Mouse (Mus musculus) hematopoietic stem cell, adult 5-6 weeks (primary cell): Measurements from ENCODE around the gene Bahcc1. TPM values are rescaled to one million over a fixed set of nuclear protein-coding genes. Genes with fewer than 3 reads are reported as not detected.

Experiments used
- ATAC-seq, 2 experiments: fragments of 125-278 bp in 1 of 2; replicated peaks in 1 of 2; 2 replicates each; pipeline ENCODE4 v1.8.0; 2016 to 2017; ENCODE audit warnings: inconsistent platforms in 2 of 2, mild to moderate bottlenecking in 2 of 2, moderate number of reproducible peaks in 2 of 2, low read depth in 1 of 2, moderate TSS enrichment in 1 of 2; ENCODE audit not compliant: low FRiP score in 2 of 2, poor library complexity in 2 of 2, severe bottlenecking in 2 of 2, insufficient read depth in 1 of 2, low TSS enrichment in 1 of 2
- total RNA-seq: library from RNA; stranded (forward); fragments of 172-1452, 232-1000 nt; gene quantifications from 2 replicates; pipeline ENCODE4 v1.2.3, GENCODE M21; 2017

Bahcc1 gene
- 6.8 and 9.4 TPM in 2 replicates for total RNA-seq

DNA sequence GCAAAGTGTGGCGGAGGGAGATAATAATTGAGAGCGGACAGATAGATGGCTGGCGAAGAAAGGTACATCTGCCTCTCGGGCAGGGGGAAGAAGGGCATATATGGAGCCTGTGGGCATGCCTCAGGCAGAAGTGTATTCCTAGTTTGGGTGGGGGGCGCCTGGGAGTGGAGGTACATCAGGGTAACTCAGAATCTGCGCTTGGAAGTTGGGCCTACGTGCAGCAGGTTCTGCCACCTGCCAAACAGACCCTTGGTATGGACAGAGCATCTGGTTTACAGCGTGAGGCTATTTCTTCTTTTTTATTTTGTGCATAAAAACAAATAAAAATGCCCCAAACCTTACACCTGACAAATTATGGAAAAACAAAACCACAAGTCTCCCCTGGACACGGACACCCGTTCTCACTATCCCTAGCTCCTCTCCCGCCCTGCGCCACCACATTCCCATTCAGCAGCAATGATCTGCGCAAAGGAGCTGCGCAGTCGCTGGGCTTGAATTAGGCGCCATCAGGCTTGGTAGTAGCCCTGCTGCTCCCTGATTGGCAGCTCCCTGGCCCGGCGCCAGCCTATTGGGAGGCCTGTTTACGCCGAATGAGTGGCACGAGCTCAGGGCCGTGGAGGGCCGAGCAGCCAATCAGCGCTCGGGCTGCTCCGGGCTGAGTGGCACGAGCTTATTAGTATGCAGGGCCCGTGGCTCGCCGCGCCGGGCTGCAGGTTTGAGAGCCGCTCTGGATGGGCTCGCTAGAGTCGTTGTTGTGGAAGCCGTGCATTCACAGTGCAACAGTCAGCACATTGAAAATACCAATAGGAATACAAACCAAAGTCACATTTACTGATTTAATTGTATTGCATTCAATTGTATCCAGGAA is at the start of gene Bahcc1:
Gene Bahcc1 (plus strand): TSS at position 718 of the 868 bp plus-strand sequence.
- peak; percentile 69 to 77 for ATAC-seq

DNA sequence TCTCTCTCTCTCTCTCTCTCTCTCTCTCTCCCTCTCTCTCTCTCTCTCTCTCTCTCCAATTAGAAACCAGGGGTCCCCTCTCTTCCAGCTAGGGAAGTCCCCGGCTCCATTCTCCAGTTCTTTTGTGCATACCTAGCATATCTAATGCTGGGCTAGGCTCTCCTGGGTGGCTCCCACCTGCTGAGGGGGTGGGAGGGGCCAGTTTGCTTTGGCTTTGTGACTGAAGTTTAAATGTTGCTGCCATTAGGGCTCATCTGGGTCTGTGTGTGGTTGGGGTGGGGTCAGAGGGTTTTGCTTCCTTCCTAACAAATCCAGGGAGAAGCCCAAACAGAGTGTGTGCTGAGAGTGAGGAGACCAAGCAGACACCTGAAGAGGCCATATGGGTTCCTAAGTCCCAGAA is 49.6 kb upstream of the Bahcc1 start:
- no peak for ATAC-seq

DNA sequence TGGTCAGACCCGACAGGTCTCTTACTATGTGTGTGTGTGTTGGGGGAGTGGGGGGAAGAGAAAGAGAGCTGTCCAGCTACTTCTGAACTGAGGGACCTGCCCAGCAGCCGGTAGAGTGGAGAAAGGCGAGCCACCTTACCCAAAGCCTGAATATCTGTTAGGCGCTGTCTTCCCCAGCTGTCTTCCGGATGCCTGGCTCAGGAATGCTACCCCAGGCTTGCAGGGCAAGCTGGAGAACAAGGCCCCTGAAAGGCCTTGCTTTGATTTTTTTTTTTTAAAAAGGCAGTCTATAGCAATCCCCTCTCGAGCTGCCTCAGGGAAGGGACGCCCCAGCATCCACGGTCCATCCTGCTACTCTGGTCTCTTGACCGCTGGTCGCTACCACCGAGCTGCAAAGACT is 49.0 kb upstream of the Bahcc1 start:
- ATAC-seq: no peak

DNA sequence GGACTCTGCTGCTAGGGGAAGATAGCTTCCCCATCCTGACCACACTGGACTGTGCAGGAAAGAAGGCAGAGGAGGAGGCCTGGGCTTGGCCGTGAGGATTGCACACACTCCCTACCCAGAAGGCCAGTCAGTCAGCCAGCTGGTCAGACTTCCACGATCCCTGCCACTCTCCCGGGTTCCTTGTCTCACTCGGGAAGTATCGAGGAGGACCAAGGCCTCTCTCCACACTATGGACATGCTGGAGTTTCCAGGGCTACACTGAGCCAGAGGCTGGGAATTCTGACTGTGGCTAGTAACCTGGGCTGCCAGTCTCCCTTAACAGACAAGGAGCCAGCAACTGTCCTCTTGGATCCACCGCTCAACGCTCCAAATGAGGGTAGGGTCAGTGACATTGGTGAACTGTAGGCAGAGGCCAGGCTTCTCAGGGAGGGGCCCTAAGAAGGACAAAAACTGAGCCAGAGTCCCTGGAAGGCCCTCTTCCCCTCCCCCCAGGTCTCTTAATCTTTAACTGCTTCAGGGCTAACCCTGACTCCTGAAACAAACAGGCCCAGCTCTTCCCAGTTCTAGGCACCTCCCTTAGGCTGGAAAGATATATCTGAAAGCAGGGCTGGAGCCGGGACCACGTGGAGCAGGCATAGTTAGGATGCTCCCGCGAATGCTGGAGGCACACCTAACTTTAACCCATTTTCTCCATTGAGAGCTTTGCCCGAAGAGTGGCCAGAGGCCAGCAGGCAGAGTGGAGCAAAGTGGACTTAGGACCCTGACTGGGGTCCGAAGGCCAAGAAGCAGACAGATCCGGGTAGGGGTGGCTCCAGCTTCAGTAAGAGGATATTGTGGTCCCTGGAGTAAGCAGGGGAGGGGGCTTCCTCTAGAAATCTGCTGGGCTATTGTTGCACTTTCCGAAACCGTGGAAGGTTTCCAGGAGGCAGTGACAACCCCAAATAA is 48.1 kb upstream of the Bahcc1 start:
- no peak for ATAC-seq

DNA sequence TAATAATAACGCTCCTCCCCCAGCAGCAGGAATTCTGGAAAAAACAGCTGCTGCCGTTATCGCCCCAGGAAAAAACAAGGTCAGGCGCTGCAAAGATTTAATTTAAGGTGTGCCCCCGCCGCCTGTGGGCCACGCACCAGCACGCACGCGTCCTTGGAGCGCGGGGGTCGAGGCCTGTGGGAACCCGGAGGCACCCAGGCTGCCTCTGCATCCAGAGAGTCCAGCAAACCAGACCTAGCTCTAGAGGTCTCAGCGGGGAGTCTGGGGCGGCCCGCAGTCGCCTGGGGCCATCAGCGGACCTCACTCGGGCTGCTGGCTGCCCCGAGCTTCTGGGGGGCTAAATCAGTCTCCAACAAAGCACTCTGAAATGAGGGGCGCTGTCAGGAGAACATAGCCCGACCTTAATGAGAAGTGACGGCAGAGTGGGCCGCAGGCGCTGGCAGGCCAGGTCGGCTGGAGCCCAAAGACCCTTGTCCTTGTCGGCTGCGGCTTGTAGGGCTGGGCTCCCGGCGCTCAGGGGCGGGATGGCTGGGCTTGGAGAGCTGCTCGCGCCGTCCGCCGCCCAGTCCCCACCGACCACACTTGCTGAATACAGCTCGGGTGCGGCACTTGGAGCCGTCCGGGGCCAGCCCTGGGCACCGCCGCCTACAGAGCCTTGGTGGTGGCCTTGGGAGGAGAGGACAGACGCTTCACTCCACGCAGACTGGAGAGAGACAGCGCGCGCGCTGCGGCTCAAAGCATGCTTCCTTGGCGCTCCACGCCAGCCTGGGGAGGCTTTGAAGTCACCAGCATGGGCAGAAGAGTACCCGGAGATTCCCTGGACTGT is 47.2 kb upstream of the Bahcc1 start:
- ATAC-seq: no peak

DNA sequence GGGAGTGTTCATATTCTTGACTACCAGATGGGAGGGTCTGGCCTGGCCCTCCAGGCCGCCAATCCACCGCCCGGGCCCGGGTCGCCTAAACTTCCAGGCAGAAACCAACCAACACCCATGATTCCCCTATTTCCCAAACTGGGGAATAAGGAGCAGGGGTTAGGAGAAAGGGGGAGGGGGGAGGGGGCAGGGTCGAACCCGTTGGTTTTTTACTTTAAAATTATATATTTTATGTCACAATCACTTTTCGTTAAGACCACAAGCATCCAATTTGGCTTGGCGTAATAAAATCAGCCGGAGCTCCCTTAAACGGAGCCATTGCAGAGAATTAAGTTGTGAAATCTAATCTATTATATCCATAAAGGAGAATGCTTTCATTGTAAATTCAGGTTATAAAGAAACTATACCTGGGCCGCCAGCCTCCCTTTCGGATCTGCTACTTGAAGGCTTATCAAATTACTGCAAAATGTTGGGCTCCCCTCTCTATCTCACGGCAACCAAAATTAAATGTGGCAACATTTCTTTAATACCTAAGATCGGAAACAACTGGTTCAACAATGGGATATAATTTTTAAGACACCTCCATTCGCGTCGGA is 46.5 kb upstream of the Bahcc1 start:
- ATAC-seq: no peak

DNA sequence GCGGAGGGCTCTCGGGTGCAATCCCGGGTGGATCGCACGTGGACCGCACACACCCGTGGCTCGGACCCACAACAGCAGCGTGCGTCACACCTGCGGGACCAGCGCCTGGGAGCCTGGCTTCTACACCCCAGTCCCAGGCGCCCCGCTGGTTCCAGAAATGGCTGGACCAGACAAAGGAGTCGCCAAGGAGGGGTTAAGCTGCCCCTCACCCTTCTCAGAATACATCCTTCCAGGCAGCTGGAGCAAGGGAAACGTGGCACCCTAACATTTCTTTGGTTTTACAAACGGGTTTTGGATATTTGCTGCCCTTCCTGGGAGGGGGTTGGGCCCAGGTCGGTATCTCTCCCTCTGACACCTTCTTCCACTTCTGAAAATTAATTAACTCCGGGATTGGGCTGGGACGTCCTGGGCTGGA is 45.9 kb upstream of the Bahcc1 start:
- no peak for ATAC-seq

DNA sequence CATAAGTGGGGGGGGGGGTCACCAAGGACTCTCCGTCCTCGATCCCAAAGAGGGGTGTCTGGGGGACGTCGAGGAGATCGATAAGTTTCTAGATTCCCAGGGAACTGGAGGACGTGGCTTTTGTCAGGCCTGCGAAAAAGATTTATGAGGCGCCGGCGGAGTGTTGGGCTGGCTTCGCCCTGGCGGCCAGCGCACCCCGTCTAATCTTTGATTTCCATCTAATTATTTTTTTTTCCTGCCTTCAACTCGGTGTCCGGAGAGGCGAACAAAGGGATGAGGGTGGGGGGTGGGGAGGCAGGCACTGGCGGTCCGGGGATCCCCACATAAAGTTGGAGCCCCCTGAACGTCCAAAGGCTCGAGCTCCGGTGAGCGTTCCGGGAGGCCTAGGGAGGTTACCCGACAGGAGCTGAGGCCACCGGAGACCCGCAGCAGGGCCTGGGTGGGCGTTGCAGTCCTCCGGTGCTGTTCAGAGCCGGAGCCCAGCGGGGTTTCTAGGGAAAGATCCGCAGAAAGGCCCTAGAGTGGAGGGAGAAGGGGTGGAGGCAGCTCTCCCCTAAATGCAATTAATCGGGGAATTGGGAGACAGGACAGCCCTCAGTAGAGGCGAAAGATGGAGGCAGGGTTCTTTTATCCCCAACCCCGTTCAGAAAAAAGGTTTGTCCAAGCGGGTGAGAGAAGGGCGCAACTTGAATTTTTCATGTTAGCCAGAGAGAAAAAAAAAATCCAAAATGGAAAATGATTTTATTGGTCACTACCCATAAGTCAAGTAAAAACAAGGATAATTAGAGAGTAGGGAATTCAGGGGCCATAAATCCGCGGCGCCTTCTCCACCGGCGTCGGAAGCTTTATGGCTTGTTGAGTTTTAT is 45.3 kb upstream of the Bahcc1 start:
- no peak for ATAC-seq

DNA sequence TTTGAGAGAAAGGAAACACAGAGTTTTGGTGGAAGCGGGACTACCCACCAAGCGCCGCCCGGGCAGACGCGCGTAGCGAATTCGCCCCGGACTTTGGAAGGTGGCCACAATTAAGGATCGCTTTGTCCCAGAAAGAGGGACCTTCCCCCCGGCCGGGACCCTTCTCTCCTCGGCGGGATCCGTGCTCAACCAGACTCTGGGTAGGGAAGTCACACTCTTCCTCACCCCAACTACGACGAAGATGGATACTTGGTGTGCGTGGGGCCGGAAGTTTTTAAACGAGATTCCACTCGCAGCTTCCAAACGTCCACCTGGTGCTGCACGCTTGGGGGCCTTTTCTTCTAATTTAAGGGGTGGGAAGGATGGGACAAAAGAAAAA is 44.7 kb upstream of the Bahcc1 start:
- no peak for ATAC-seq

DNA sequence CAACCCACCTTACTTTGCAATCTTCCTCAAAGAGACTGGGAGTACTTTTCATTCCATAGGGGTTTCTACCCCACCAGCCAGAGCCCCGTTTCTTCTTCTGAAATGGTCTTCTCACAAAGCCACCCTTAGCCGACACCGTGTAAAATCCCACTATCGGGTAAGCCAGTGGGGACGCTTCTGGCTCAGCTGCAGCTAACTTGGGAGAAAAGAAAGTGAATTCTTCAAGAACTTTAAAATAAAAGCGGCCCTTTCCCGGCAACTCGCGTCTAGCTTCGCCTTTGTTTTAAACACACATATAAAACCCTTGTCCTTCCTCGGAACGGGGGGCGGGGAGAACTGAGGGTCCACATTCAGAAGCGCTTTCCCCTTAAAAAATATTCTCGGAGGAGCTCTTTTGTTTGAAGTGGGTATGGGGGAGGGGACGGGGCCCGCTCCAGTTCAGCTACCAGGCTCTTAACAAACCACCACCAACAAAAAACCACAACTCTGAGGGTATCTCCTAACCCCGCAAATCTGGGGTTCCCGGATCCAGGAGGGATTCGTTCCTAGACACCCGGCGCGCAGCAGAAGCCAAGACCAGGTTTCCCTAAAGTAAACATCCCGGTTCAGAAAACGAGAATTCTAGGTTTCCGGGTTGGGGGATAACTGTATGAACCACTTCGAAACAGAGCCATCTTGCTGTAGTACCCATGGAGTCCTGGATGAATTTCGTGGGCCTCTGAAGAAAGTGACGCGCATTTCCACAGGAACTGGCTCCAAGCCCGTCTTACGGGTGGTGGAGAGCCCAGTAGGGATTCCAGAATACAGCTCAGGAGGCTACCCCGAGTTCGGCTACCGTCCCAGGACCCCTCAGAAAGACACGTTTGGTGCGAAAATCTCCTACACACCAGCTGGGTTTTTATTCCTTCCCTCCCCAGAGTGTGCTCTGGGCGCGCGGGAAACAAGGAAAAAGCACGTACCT is 44.0 kb upstream of the Bahcc1 start:
- no peak for ATAC-seq

DNA sequence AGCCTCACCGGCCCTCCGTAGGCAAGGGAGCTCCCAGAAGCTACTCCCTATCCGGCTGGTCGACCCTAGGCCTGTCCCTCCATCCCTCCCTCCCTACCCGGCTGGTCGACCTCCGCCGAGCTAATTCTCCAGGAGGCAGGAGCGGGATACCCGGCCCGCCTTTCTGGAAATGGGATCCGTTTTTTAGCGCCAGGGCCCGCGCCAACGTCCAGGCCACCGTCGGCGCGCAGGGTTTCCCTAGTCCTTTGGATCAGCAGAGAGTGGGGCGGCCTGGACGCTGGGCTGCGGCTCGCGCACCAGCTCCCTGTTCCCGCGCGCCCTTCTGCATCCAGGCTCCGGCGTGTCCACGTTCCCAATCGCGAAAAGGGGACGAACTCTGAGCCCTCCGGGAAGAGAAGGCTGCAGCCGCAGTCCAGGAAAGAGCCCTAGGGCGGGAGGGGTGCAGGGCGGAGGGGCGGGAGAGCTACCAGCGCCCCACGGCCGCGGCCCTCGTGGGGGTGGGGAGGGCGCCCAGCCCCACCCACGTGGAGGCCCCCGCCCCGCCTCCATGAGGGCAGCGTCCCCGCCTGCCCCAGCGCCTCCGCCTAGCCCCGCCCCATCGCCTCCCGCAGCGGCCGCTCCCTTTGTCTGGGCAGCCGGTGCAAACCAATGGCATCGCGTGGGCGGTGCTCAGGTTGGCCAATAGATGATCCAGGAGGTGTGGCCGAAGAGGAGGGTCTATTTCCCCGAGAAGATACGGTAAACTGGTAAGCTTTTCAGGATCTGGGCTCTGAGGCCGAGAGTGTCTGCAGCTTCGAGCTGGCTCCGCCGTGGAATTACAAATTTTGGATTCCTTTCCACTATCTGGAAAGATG is 43.1 kb upstream of the Bahcc1 start:
- peak; percentile 93 to 95 for ATAC-seq

DNA sequence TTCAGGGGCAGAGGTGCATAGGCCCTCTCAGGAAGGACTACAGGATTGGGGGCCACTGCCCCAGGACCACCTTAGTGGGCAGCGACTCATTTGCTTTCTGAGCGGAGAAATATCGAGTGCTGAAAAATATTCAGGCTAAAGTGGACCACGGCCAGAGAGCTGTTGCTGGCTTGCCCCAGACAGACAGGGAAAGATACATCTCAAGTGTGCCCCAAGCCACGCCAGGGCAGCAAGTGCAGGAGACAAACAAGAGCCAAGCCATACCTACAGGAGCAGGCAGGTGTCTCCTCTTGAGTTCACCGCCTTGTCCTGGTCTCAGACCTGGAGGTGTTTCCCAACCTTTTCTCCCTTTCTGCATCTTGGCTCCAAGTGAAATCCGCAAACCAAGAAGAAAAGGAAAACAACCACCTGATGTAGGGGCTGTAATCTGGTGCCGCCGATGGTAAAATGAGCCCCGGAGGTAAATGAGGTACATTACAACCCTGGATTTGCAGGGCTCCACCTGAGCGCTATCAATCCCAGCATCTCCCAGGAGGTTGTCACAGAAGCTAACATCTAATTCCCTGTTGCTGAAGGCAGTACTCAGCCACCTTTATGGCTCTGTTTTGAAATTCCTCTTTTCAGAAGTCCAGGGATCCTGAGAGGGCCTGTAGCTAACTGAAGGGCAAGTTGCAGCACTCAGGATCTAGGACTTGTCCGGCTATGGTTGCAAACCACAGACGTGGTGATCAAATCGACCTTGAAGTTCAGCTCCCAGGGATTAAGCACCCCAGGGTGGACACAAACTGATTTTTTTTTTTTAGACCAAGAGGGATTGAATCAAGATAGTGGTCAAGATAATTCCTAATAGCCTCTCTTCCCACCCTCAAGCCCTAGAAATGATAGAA is 42.0 kb upstream of the Bahcc1 start:
- no peak for ATAC-seq

DNA sequence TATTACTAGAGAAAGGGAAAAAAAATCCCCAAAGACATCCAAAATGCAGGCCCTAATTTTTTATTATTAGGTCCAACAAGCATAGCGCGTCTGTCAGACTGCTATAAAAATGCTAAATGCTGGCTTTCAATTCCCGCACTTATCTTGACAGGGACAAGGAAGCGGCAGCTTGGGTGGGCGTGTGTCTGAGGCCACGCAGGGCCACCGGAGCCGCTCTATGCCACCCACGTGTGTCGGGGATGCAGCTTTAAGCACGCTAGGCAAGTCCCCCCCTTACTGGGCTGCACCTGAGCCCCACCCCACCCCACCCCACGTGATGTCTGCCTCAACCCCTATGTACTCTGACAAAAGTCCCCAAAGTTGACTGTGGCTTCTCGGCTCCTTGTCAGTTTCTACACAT is 33.9 kb upstream of the Bahcc1 start:
- ATAC-seq: no peak

DNA sequence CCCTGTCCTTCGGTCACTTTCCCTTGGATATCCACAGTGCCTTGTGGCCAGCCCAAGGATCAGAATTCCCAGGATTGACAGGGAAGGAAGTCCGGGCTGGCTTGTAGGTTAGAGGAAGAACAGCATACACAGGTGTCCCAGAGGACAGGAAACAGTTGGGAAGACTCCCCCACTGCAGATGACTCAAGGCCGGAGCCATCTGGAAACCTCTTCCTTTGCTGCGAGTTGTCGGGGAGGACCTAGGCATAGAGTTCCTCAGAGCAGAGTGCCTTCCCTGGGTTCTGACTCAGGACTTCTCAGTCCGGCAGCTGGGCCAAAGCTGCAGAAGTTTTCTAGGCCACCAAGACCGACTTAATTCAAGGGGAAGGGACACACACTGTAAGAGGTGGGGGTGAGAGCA is 33.0 kb upstream of the Bahcc1 start:
- ATAC-seq: no peak
